Mouse (Mus musculus) c-Kit-positive CD71-positive TER-119-negative erythroid progenitor cells, embryonic 14.5 days (primary cell): ENCODE measurements around the gene Arf3.
"Not testable (repeated sequence)": the region's sequence is repeated elsewhere in the genome, so short reads cannot be mapped to it uniquely, and the experiment has no call there.

Experiments used
- DNase-seq: peaks from one replicate; pipeline ENCODE4 v3.0.0-alpha.2; 2013; ENCODE audit warnings: low read depth

Arf3 gene

DNA sequence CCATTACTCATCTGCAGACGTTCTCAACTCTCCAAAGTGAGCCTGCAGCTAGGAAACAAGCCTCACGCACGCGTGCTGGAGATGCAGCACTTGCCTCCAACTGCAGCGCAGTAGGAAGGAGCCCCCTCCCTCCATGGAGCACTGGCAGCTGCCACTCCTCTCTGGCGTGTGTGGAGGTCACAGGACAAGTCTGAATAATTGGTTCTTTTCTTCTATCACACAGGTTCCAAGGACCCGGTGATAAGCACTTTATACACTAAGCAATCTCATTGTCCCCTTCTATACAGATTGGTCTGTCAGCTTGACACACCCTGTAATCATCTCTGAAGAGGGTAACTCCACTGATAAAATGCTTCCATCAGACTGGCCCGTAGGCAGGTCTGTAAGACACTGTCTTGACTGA is 10.0 kb downstream of the Arf3 start:
- peak; percentile 60 for DNase-seq

DNA sequence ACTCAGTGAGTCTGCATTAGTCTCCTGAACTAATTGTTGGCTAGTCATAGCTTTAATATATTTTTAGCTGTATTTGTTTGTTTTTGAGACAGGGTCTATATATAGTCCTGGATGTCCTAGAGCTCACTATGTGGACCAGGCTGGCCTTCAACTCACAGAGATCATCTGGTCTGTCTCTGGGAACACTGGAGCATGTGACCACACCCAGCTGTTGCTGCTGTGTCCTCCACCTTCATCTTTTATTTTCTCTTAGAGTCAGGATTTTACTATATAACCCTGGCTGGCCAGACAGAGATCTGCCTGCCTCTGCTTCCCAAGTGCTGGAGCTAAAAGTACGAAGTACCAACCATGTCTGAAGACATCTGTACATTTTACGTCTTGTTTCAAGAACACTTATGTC is 13.9 kb downstream of the Arf3 start:
- DNase-seq, result no peak

DNA sequence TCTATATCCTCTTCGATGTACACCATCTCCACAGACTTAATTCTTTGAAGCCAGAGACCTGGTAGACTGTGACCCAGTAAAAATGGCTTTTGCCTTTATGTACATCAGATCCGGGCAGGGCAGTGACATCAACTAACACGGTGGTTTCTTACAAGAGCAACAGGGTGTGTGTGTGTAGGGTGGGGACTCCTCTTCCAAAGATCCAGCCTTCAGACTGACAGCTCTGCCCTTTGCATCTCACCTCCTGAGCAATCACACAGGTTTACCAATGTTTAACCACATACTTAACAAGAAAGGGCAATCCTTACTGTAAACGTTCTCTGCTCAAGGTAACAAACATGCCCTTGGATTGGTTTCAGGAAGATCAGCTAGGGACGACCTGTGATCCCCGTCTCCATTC is 15.7 kb downstream of the Arf3 start:
- no peak for DNase-seq

DNA sequence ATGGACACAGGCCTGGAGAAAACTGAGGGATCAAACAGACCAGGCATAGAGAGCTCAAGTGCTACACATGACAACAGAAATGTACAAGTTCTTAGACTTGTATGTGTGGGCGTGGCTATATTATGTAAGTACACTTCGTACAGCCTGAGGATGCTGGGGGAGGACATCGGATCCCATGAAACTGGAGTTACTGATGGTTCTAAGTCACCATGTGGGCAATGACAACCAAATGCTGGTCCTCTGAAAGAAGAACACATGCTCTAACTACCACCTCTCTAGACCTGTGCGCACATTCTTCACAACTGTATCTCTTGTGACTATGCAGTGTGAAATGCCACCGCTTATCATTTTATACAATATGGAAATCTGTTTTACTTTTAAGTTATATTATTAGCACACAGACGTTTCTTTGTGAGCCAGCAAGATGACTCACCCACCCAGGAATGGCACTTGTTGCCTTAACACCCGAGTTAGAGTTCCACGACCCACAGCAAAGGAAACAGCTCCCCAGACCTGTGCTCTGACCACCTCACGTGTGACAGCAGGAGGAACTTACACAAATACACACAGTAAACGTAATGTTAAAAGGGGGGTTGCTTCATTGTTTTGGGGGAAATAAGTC is 16.6 kb downstream of the Arf3 start:
- no peak for DNase-seq

DNA sequence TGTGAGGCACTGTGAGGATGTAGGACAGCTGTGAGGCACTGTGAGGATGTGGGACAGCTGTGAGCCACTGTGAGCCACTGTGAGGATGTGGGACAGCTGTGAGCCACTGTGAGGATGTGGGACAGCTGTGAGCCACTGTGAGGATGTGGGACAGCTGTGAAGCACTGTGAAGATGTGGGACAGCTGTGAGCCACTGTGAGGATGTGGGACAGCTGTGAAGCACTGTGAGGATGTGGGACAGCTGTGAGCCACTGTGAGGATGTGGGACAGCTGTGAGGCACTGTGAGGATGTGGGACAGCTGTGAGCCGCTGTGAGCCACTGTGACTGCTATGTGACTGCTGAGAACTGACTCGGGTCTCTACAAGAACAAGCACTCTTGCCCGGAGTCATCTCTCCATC is 19.2 kb downstream of the Arf3 start:
- not testable (repeated sequence) for DNase-seq

DNA sequence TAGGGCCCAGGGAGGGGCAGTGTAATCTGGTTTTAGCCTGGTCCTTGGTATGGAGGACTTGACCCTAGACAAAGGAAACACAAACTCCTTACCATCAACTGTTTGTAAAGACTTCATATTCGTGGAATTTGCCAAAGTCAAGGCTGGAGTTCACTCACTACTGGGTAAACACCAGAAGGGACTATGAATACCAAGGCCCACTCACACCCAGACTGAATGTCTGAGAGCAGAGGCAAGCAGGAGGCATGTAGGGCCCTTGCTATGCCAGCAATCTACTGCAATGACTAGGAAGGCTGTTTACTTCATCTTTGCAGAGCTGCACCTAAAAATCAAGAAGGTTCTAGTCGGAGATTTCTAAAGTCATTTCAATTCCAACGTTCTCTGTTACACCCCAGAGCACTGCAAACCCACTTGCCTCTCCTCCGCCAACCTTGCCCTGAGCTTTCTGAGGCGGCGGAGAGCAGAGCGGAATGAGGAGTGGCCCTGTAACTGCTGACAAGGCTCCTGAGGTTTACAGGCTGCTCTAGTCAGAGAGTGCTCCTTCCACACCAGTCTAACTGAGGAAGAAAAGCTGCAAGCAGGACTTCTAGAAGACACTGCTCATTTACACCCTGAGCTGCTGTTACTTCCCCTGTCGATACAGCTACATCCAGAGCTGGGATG is 20.1 kb downstream of the Arf3 start:
- no peak for DNase-seq

DNA sequence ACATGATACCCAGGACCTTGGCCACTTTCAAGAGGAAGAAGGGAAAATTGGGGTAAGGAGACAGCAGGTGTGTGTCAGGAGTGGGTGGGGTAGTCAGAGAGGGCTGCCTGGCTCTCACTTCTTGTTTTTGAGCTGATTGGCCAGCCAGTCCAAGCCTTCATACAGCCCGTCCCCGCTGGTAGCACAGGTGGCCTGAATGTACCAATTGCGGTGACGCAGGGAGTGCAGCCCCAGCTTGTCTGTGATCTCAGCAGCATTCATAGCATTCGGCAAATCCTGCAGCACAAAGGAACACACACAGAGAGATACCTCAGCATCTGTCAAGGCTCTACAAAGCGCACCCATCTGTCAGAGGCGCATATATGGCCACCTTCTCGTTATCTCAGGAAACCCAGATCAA is 22.8 kb downstream of the Arf3 start:
- DNase-seq, result no peak

DNA sequence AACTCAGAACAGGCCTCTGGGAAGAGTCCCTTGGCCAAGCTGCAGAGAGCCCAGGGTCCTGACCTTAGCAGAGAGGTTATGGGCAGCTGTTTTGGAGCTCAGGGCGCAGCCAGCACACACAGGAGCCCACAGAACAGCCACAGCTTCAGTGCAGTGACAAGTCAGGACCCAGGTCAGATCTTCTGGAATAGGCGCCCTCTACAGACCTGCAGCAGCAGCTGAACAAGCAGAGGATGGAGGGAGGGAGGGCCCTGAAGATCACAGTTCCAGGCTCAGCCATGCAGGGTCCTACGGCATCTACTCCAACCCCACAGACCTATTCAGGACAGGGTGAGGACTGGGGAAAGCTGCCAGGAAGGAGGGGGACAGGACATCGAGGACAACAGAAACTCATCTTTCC is 24.2 kb downstream of the Arf3 start:
- DNase-seq, result no peak

DNA sequence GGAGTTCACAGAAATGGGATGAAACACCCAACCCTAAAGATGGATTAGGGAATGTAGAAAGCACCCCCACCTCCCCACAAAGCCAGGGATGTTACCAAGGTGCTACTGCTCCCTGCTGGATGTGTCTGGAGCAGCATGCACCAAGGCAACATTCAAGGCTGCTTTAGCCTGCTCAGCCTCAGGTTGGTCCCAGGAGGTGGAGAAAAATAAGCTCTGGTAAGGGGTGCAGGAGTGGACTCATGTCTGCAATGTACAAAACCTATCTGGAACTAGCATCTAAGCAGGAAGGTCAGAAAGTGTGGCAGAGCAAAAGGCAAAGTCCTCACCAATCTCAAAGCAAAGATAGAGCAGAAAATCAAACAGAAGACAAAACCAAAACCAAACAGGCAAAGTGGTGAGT is 25.1 kb downstream of the Arf3 start:
- no peak for DNase-seq

DNA sequence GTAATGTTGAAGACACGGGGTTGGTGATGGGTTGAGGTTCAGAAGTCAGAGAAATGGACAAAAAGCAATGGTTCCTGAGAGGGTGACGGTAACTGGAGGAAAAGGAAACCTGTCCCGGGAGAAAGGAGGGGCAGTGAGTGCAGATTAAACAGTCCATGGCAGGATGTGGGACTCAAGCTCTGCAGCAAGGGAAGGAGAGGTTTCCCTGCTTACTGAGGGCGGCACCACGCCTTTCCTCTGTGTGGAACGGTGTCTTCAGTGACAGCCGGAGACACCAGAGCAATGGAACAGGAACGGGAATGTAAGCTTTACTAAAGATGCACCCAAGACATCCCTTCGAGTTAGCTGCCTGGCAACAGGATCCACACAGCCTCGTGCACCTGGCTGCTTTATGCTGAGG is 26.5 kb downstream of the Arf3 start:
- no peak for DNase-seq

DNA sequence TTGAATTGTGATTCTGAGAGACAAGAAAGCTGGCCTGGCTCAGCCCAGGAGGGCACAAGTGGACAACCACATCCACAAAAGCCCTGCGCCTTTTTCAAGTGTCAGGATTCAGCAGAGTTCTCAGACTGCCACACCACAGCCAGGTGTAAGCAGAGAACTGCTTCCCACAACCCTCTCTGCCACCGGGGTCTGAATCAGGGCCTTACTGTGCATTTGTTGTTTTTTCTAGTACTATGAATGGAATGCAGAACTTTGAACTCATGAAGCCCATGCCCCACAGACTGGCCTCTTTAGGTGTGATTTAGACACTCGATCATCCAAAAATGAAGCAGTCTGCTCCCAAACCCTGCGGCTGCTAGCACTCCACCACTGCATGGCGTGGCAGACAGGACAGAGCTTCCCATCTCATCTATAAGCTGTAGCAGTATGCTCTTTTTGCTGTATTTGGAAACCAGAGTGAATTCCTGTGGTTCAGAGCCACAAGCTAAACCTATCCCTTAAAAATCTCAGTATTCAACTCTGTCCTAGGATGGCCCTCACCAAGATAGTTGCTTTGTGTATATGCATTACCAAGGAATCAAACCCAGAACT is 28.9 kb downstream of the Arf3 start:
- no peak for DNase-seq

DNA sequence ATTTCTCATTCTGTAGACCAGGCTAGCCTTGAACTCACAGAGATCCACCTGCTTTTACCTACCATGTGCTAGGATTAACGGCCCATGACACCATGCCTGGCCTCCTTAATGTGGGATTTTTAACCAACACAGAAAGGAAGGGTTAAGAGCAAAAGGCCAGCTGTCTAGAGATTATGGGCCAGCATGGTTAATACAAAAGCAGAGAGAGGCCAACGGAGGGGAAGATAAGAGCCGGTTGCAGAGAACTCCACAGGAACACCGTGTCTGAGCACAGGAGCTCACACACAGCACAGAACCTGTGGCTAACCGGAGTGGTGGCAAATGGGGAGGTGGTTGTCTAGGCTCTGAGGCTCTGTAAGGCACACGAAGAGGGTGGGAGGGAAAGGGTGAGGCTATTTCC is 29.6 kb downstream of the Arf3 start:
- peak; percentile 38 for DNase-seq

DNA sequence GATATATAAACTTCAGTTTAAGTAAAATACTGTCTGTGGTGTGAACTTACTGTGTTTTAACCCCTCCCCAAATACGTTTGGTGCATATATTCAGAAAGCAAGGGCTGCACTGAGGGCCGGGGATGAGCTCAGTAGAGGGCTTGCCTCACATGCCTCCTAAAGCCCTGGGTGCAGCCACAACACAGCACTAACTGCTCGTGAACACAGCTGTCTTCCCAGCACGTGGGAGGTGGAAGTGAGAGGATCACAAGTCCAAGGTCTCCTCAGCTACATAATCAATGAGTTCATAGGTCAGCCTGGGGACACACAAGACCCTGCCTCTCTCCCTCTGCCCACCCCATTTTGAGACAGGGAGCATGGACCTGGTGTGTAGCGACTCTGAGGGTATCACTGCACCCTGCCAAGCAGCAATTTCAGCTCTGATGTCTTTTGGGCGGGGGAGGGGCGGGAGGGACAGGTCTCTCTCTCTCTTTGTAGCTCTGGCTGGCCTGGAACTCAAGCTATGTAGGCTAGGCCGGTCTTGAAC is 30.9 kb downstream of the Arf3 start:
- no peak for DNase-seq

DNA sequence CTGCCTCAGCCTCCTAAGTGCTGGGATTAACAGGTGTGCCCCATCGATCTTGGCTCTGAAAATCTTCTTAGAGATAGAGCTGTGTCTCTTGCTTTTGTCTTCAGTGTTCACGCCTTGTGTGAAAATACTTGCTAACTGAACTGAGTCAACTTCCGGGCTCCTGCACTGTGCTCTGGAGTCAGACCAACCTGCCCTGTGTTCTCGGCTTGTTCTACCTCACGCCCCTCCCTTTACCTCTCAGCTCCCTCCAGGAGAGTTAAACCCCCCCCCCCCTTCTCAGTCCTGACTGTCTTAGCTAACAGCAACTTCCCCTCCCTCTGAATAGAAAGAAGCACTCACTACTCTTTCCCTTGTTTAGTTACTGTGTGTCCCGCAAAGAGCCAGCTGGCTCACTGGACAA is 32.2 kb downstream of the Arf3 start:
- no peak for DNase-seq

DNA sequence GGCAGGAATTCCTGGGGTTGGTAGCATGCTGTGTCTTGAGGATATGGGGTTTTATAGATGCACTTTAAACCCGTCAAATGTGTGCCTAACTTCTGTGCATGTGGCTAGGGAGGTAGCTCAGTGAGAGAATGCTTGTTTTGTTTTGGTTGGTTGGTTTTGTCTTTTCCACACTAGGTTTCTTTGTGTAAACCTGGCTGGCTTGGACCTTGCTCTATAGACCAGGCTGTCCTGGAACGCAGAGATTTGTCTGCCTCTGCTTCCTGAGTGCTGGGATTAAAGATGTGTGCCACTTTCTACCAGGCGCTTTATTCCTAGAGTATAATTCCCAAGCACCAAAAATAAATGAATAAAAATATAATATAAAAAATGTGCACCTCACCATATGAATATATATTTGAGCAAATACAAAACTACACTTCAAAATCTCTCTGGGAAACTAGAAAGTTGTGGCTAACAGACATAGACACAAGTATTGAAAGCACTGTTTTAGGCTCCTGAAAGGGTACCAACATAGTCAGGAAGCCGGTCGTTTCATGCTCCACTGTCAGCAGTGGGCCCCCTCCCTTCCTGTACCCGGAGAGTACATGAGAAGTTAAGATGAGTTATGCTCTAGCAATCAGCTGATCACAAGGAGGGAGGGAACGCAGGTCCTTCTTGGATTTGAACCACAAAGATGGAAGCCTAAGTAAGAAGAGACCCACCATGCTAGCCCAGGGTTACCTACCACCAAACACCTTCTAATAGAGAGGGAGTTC is 33.0 kb downstream of the Arf3 start:
- no peak for DNase-seq

DNA sequence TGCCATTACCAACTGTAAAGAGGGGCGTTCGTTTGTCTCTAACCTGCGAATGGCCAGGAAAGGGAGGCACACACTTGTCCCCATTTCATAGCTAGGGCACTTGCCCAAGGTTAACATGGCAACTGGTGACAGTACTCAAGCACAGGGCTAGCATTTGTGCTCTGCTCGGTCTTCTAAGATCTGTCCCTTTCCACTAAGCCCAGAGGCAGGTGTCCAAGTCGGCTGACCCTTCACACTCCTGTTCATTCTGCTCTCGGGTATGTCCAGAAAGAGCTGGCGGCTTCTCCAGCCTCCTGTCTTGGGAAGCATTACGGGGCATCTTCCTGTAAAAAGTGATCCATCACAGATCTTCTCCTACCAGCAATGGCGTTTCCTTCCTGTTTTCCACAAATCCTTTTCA is 34.6 kb downstream of the Arf3 start:
- no peak for DNase-seq

DNA sequence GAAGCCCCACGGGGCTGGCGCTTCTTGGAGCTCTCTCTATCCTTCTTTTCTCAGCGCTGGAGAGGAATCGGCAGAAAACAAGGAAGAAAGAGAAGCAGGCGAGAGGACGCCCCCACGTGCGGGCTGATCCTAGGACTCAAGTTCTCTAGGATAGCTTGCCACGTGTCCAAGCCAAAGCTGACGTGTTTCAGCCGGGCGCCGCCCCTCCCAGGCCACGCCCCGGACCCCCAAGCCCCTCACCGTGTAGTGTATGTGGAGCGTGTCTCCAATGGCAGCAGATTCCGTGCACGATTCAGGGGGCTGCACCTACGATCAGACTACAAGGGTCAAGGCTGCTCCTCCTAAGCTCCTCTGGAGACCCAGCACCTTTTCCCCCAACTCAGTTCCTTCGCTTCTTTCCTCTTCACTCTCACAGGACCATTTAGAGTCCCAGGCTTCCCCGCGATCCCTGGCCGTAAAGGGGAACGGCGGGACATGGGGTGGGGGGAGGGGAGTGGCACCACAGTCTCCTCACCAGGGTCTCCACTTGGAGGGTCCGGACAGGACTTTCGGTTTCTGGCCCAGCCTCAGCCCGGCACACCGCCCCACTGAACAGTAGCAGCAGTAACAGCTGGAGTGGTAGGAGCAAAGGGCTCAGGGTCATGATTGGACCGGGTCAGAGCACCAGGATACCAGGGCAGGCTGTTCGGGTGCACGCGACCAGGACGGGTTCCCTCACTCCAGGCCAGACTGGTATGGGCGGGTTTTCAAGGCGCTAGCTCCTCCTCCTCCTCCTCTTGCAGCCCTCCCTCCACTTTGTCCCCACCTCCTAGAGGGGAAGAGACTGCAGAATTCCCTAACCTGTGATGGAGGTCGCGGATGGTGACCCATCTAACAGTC is 35.3 kb downstream of the Arf3 start, which contains the start of gene Fkbp11:
TSS of gene Fkbp11 (minus strand) at position 756 of the 879 bp plus-strand sequence.
- peak; percentile 43 for DNase-seq

DNA sequence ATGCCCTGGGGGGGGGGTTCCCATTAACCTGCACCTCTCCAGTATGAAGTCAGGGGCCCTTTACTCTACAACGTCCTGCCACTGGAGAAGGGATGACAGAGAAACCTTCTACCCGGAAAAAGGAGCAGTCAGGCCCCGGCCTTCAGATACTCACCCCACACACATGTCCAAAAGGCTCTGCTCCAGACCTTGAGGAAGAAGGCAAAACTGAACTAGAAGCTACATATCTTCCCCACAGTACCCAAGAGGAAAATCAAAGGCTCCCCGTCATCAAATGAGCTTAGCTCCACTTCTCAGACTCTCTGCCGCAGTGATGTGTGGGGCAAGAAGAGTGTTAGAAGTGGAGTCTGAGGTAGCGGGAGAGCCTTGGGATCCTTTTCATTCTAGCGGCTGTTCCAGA is 36.3 kb downstream of the Arf3 start:
- no peak for DNase-seq

DNA sequence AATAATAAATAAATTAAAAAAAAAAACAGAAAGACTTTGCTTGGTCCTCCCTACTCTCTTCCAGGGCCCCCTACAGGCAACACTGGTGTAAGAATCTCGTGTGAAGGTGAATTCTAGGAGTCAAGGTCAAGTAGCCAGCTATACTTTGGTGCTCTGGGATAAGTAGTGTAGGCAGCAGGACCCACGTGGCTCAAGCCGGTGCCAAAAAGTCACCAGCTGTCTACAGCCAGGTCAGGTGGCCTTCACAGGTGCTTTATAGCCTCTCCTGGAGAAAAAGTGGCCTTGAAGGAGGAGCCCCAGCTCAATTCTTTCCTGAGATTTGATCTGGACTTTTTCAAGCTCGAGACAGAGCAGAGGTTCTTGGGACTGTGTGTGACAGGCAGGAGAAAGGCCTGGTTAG is 36.9 kb downstream of the Arf3 start:
- no peak for DNase-seq

DNA sequence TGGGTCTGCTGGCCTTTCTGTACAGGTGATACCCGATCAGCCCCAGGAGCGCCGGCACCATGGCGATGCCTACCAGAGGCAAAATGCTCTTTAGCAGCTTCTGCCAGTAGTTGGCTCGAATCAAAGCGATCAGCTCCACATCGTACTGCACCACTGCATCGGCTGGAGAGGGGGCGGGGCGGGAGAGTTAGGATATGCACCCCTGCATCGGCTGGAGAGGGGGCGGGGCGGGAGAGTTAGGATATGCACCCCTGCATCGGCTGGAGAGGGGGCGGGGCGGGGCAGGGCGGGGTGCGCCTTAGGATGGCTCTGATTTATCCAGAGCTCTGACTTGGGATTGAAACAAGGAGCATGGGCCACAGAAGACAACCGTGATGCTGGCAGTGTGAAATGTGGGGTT is 38.6 kb downstream of the Arf3 start:
- no peak for DNase-seq

DNA sequence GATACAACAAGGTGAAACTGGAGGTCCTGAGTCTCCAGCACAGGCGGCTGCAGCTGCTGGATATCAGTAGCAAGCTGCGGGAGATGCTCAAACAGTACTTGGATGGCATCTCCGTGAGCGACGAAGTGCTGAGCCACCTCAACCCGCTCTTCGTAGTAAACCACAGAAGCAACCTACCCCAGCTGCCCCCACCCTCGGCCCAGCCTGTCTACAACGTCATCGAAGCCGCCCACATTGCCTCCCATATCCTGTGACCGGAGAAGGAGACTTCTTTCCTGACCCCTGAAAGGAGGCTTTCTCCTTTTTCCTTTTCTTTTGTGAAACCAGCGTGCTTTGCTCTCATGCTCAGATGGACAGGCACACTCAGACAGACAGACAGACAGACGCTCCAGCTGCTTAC is 40.2 kb downstream of the Arf3 start:
- DNase-seq, result no peak

DNA sequence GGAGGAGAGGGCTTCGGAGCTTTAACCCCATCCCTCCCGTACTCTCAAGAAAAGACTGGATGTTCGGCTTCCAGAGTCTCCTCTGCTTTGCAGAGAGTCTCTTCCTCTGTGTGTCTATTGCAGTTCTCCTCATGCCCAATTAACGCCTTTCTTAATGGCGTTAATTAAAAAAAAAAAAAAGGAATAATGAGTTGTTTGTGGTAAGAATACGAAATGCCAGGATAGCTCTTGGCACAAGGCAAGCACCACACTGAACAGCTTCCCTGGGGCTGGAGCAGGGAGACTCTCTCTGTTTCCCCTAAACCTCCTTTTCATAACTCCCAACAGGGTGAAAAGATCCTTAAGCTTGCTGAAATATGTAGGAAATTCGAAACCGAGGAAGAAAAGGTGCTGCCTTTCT is 40.8 kb downstream of the Arf3 start:
- no peak for DNase-seq
